Mouse (Mus musculus) limb, embryonic 13.5 days (tissue): ENCODE measurements around the gene Ccdc8. TPM values are rescaled to one million over a fixed set of nuclear protein-coding genes. Genes with fewer than 3 reads are reported as not detected.

ENCODE experiments used
- ATAC-seq: fragments of 200-750 bp; cut with Nextera tagmentation; 2 replicates; pipeline ENCODE4 v1.8.0; 2017; ENCODE audit warnings: low read depth, moderate number of reproducible peaks, moderate TSS enrichment; ENCODE audit not compliant: low FRiP score
- H3K27ac ChIP-seq: fragments of 300-500 bp; sonication (generic); 2 replicates; pipeline ENCODE4 v1.5.1; 2015; ENCODE audit warnings: inconsistent platforms, mild to moderate bottlenecking, moderate library complexity
- H3K27me3 ChIP-seq: fragments of 300-500 bp; sonication (generic); 2 replicates; pipeline ENCODE4 v1.6.1; 2015; ENCODE audit warnings: mild to moderate bottlenecking, inconsistent platforms
- H3K36me3 ChIP-seq: fragments of 300-500 bp; sonication (generic); 2 replicates; pipeline ENCODE4 v1.6.1; 2015; ENCODE audit warnings: inconsistent platforms, mild to moderate bottlenecking, moderate library complexity
- H3K4me1 ChIP-seq: fragments of 300-500 bp; sonication (generic); 2 replicates; pipeline ENCODE4 v1.6.1; 2015; ENCODE audit warnings: inconsistent platforms
- H3K4me2 ChIP-seq: fragments of 300-500 bp; sonication (generic); replicated peaks from 2 replicates; pipeline ENCODE4 v1.6.1; 2015; ENCODE audit warnings: inconsistent platforms, mild to moderate bottlenecking, moderate library complexity
- H3K4me3 ChIP-seq: fragments of 300-500 bp; sonication (generic); 2 replicates; pipeline ENCODE4 v1.5.1; 2015; ENCODE audit warnings: moderate library complexity, mild to moderate bottlenecking, inconsistent platforms
- H3K9ac ChIP-seq: fragments of 300-500 bp; sonication (generic); 2 replicates; pipeline ENCODE4 v1.6.1; 2015; ENCODE audit warnings: mild to moderate bottlenecking, inconsistent platforms
- H3K9me3 ChIP-seq: fragments of 300-500 bp; sonication (generic); 2 replicates; pipeline ENCODE4 v1.6.1; 2016; ENCODE audit warnings: inconsistent platforms
- WGBS: fragments of 180-500 bp; shearing (Covaris S2); methylation state at CpG from one replicate; pipeline ENCODE4 v1.1.7; 2015; 5-methylcytosine and 5-hydroxymethylcytosine counted together
- polyA plus RNA-seq: library from polyadenylated mRNA; unstranded; fragments of >200 nt; fragmentation: Nextera tagmentation; extraction: Ambion mirVana; gene quantifications from 2 replicates; pipeline ENCODE4 v1.2.1, GENCODE M21; 2015

The Ccdc8 gene
- polyA plus RNA-seq, 1 experiment from 2014 or later: 33.0 TPM

GRCm38 (mm10) chr7:17019426-17020166, 27.1 kb downstream of the Ccdc8 start:
- H3K36me3 ChIP-seq: peaks cover 90% of the 10 kb centered on the region
- 88% methylated on average over 7 of the region's 7 CpGs for WGBS
- no peaks in the 10 kb centered on the region for H3K27me3 ChIP-seq
- no peak for ATAC-seq
- no peaks in the 10 kb centered on the region for H3K9me3 ChIP-seq
- H3K4me2 ChIP-seq: no peak overlapping the region
- H3K4me1 ChIP-seq: peaks cover 11% of the 10 kb centered on the region
- no peak overlapping the region for H3K4me3 ChIP-seq
- no peak overlapping the region for H3K9ac ChIP-seq
- H3K27ac ChIP-seq: no peak overlapping the region

- ATAC-seq: no peak
- H3K27ac ChIP-seq: no peak overlapping the region
- peaks cover 36% of the 10 kb centered on the region for H3K4me1 ChIP-seq
- H3K9me3 ChIP-seq: no peaks in the 10 kb centered on the region
- H3K4me2 ChIP-seq: no peak overlapping the region
- H3K27me3 ChIP-seq: no peaks in the 10 kb centered on the region
- peaks cover 72% of the 10 kb centered on the region for H3K36me3 ChIP-seq
- H3K9ac ChIP-seq: no peak overlapping the region
- no peak overlapping the region for H3K4me3 ChIP-seq
- WGBS: 95% methylated on average over 15 of the region's 15 CpGs
These were observed 29.7 kb downstream of the Ccdc8 start for GRCm38 (mm10) chr7:17022176-17022575.

- Histone ChIP-seq H3K36me3 (peaks cover 61% of the 10 kb centered on the region), H3K9ac (peak overlapping the region; percentile 87; the same call in 1 of the 2 replicates), H3K4me1 (peaks cover 36% of the 10 kb centered on the region), H3K4me2 (no peak overlapping the region), H3K27me3 (no peaks in the 10 kb centered on the region), H3K4me3 (no peak overlapping the region), H3K27ac (peak overlapping the region; percentile 39; the same call in 1 of the 2 replicates), H3K9me3 (no peaks in the 10 kb centered on the region)
- WGBS: 71% methylated on average over 4 of the region's 4 CpGs
- ATAC-seq: no peak
These were observed 31.2 kb downstream of the Ccdc8 start for GRCm38 (mm10) chr7:17023701-17024100.

- Histone ChIP-seq H3K36me3 (peaks cover 56% of the 10 kb centered on the region), H3K9me3 (no peaks in the 10 kb centered on the region), H3K9ac (peak overlapping the region; percentile 87), H3K27me3 (no peaks in the 10 kb centered on the region), H3K4me3 (no peak overlapping the region), H3K4me2 (peak overlapping the region; percentile 84), H3K27ac (peak overlapping the region; percentile 39; the same call in 1 of the 2 replicates), H3K4me1 (peaks cover 36% of the 10 kb centered on the region)
- no peak for ATAC-seq
- WGBS: 84% methylated on average over 6 of the region's 6 CpGs
These were observed 31.6 kb downstream of the Ccdc8 start for GRCm38 (mm10) chr7:17024141-17024540.

- Histone ChIP-seq H3K27ac (peak overlapping the region; percentile 39; the same call in 1 of the 2 replicates), H3K4me2 (peak overlapping the region; percentile 84), H3K9ac (peak overlapping the region; percentile 87), H3K9me3 (no peaks in the 10 kb centered on the region), H3K4me3 (no peak overlapping the region), H3K36me3 (peaks cover 48% of the 10 kb centered on the region), H3K27me3 (no peaks in the 10 kb centered on the region), H3K4me1 (peaks cover 36% of the 10 kb centered on the region)
- ATAC-seq: no peak
- 46% methylated on average over 10 of the region's 10 CpGs for WGBS
These were observed 32.5 kb downstream of the Ccdc8 start for GRCm38 (mm10) chr7:17024814-17025504.

GRCm38 (mm10) chr7:17025505-17025894, 33.0 kb downstream of the Ccdc8 start:
- H3K36me3 ChIP-seq: peaks cover 43% of the 10 kb centered on the region
- H3K9ac ChIP-seq: peak overlapping the region; percentile 87; the same call in 1 of the 2 replicates
- H3K4me1 ChIP-seq: peaks cover 36% of the 10 kb centered on the region
- H3K4me3 ChIP-seq: no peak overlapping the region
- peak overlapping the region; percentile 39; the same call in 1 of the 2 replicates for H3K27ac ChIP-seq
- no peaks in the 10 kb centered on the region for H3K9me3 ChIP-seq
- no peak for ATAC-seq
- H3K27me3 ChIP-seq: no peaks in the 10 kb centered on the region
- peak overlapping the region; percentile 84 for H3K4me2 ChIP-seq
- 62% methylated on average over 4 of the region's 4 CpGs for WGBS

GRCm38 (mm10) chr7:17025896-17026622, 33.6 kb downstream of the Ccdc8 start:
- Histone ChIP-seq H3K9me3 (no peaks in the 10 kb centered on the region), H3K4me3 (peak overlapping the region; percentile 88), H3K27ac (no peak overlapping the region), H3K4me2 (peak overlapping the region; percentile 84), H3K36me3 (peaks cover 38% of the 10 kb centered on the region), H3K9ac (peak overlapping the region; percentile 87), H3K4me1 (peaks cover 36% of the 10 kb centered on the region), H3K27me3 (no peaks in the 10 kb centered on the region)
- 60% methylated on average over 9 of the region's 9 CpGs for WGBS
- no peak for ATAC-seq

GRCm38 (mm10) chr7:17026710-17027587, 34.4 kb downstream of the Ccdc8 start:
- ATAC-seq: peak; percentile 38
- Histone ChIP-seq H3K9me3 (no peaks in the 10 kb centered on the region), H3K27ac (peak overlapping the region; percentile 85; the same call in 1 of the 2 replicates), H3K4me1 (peaks cover 36% of the 10 kb centered on the region), H3K27me3 (no peaks in the 10 kb centered on the region), H3K4me3 (peak overlapping the region; percentile 88), H3K9ac (peak overlapping the region; percentile 87), H3K4me2 (peak overlapping the region; percentile 84), H3K36me3 (peaks cover 38% of the 10 kb centered on the region)
- 6% methylated on average over 24 of the region's 24 CpGs for WGBS

GRCm38 (mm10) chr7:17027588-17028343, 35.3 kb downstream of the Ccdc8 start, which contains the start of gene Ppp5c:
TSS of gene Ppp5c (minus strand) at chr7:17027924.
- peak within 1 kb of the TSS; percentile 84 for H3K4me2 ChIP-seq
- WGBS: under 1% methylated on average over 57 of the region's 58 CpGs
- peaks cover 36% of the 10 kb centered on the region for H3K4me1 ChIP-seq
- H3K9ac ChIP-seq: peak within 1 kb of the TSS; percentile 87
- H3K36me3 ChIP-seq: peaks cover 38% of the 10 kb centered on the region
- ATAC-seq: peak; percentile 85
- no peaks in the 10 kb centered on the region for H3K9me3 ChIP-seq
- H3K4me3 ChIP-seq: peak within 1 kb of the TSS; percentile 88
- peak within 1 kb of the TSS; percentile 85 for H3K27ac ChIP-seq
- no peaks in the 10 kb centered on the region for H3K27me3 ChIP-seq

- no peak for ATAC-seq
- peaks cover 44% of the 10 kb centered on the region for H3K36me3 ChIP-seq
- H3K27ac ChIP-seq: no peak overlapping the region
- H3K4me2 ChIP-seq: no peak overlapping the region
- H3K9me3 ChIP-seq: no peaks in the 10 kb centered on the region
- H3K4me3 ChIP-seq: no peak overlapping the region
- H3K27me3 ChIP-seq: no peaks in the 10 kb centered on the region
- H3K4me1 ChIP-seq: peaks cover 32% of the 10 kb centered on the region
- no peak overlapping the region for H3K9ac ChIP-seq
- WGBS: 72% methylated on average over 7 of the region's 7 CpGs
These were observed 36.4 kb downstream of the Ccdc8 start for GRCm38 (mm10) chr7:17028923-17029322.
